Mouse (Mus musculus): ENCODE data around the gene Pycr1. TPM values are rescaled to one million over a fixed set of nuclear protein-coding genes. Genes with fewer than 3 reads are reported as not detected.

The Pycr1 gene
- polyA plus RNA-seq, 1 experiment, result 2.3 TPM

DNA sequence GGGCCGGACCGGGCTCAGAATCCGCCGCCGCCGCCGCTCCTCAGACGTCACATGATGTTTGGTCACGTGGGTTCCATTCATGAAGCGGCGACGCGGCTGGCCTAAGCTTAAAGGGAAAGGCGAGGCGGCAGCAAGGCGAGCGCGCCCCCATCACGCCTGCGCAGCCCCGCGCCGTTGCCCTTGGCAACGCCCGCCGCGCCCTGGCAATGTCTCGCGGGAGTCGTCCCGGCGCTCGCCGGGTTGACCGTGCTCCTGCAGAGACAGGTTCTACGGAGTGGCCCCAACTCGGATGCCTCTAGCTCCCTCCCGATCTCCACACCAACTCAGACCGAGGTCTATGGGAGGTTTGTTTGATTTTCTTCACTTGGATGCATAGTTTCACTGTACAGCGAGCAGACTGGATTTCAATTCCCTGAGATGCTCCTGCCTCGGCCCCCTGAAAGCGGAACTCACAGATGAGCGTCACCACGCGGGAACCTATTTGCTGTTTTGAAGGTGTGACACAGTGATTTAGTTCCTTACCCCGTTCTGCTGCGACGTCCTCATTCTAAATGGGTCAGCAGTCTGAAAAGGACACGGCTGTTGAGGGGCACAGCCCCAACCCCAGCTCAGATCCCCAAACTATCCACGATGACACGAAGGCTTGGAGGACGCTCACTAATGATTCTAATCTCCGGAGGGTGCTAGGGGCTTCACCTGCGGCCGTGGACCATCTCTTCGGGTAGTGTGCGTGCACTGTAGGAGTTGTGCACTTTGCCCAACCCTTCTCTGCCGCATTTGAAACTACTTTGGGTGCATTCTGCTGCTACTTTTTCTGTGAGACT, 9.8 kb downstream of the Pycr1 start, which contains the start of gene Mafg:
Gene Mafg (minus strand): TSS at position 81 of the 824 bp plus-strand sequence.
- Histone ChIP-seq H3K27me3 (ENCODE audit: control insufficient read depth, insufficient read depth, low read length) (no peaks in the 10 kb centered on the region), H3K4me3 (replicated peaks; ENCODE audit: insufficient read depth, low read depth, low read length) (peak within 1 kb of the TSS; percentile 65), H3K4me1 (ENCODE audit: control insufficient read depth, insufficient read depth, low read length) (peaks cover 19% of the 10 kb centered on the region), H3K27ac (ENCODE audit: insufficient read depth, low read length) (peak within 1 kb of the TSS; percentile 49; the same call in 1 of the 2 replicates)
- WGBS, result 11% methylated on average over 58 of the region's 58 CpGs
- peak; percentile 92 to 95 for DNase-seq
- TF ChIP-seq CTCF (IDR thresholded peaks at IDR 0.05; ENCODE audit: borderline replicate concordance, insufficient read depth, low read depth, low read length) (no peak), POLR2A (IDR thresholded peaks at IDR 0.05; ENCODE audit: borderline replicate concordance, insufficient read depth, low read length) (no peak)

DNA sequence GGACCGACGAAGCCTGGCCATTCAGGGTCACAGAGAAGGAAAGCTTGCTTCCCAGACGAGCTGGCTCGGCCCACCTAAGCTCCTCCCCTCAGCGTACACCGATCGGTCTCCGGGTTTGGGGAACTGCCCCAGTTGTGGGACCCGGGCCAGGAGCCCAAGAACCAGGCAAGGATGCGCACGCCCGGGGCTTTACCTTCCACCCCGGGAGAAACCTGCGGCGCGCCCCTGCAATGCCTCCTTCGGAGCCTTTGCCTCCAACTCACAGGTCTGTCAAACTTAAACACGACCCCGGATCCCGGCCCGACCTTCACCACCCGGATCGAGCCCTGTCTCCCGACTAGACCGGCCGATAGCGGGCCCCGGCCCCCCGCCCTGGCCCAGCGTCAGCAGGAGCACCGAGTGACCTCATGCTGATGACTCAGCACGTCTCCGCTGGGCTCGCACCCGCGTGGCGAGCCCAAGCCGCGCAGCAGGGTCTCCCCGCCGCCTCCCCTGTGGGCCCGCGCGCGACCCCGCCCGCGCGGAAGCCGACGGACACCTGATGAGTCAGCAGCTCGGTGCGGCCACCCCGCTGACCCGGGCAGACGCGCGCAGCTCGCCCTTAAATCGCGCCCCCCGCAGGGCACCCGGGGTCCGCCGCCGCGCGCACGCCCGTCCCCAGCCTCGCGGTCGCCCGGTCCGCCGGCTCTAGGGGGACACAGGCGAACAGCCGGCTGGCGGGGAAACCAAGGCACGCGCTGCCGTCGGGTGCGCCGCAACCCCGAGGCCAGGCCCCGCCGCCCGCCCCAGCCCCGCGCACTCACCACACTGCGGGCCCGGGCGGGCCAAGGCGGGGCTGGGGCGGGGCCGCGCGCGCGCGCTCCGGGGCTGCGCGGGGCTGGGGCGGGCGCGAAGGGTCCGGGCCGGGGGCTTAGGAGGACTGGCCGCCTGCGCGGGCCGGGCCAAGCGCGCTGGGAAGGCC, 10.7 kb downstream of the Pycr1 start:
- no peak for TF ChIP-seq POLR2A (IDR thresholded peaks at IDR 0.05; ENCODE audit: borderline replicate concordance, insufficient read depth, low read length)
- no peak for TF ChIP-seq CTCF (IDR thresholded peaks at IDR 0.05; ENCODE audit: borderline replicate concordance, insufficient read depth, low read depth, low read length)
- WGBS, result under 1% methylated on average over 111 of the region's 116 CpGs
- Histone ChIP-seq H3K27me3 (ENCODE audit: control insufficient read depth, insufficient read depth, low read length) (no peaks in the 10 kb centered on the region), H3K4me3 (replicated peaks; ENCODE audit: insufficient read depth, low read depth, low read length) (peak overlapping the region; percentile 65), H3K4me1 (ENCODE audit: control insufficient read depth, insufficient read depth, low read length) (peaks cover 19% of the 10 kb centered on the region), H3K27ac (ENCODE audit: insufficient read depth, low read length) (peak overlapping the region; percentile 49; the same call in 1 of the 2 replicates)
- DNase-seq, result peak; percentile 69 to 72

DNA sequence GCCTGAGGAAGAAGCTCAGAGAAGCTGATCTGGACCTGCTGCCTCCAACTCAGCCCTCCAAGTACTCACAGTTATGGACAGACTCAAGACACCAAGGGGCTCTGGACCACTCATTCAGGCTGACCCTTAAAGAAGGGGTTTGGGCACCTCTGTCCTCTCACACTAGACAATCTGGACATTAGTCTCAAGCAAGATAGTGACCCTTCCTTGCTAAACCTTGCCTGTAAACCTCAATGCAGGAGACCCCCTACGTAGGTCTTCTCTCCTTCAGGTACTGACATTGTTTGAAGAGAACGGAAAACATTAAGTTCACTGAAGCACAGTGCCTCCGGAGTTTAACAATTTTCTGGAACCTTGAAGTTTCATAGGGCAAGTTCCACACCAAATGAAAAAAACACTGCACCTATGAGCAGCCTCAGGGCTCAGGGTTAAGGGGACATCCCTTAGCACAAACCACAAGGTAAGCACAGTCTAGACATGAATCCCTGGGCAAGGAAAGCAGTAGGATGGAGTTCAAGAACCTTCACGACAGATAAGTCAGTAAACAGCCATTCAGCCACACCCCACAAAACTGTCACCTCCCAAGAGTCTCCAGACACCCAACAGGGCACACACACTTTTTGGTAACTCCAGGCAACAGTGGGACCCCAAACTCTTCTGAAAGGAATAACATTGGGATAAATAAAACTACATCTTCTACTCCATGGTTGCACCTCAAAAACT, 11.7 kb downstream of the Pycr1 start:
- TF ChIP-seq POLR2A (IDR thresholded peaks at IDR 0.05; ENCODE audit: borderline replicate concordance, insufficient read depth, low read length), result no peak
- TF ChIP-seq CTCF (IDR thresholded peaks at IDR 0.05; ENCODE audit: borderline replicate concordance, insufficient read depth, low read depth, low read length), result no peak
- Histone ChIP-seq H3K27ac (ENCODE audit: insufficient read depth, low read length) (no peak overlapping the region), H3K4me1 (ENCODE audit: control insufficient read depth, insufficient read depth, low read length) (peaks cover 19% of the 10 kb centered on the region), H3K4me3 (replicated peaks; ENCODE audit: insufficient read depth, low read depth, low read length) (peak overlapping the region; percentile 65), H3K27me3 (ENCODE audit: control insufficient read depth, insufficient read depth, low read length) (no peaks in the 10 kb centered on the region)
- 64% methylated on average over 4 of the region's 4 CpGs for WGBS
- DNase-seq, result peak in 1 of 2 experiments; percentile 7

DNA sequence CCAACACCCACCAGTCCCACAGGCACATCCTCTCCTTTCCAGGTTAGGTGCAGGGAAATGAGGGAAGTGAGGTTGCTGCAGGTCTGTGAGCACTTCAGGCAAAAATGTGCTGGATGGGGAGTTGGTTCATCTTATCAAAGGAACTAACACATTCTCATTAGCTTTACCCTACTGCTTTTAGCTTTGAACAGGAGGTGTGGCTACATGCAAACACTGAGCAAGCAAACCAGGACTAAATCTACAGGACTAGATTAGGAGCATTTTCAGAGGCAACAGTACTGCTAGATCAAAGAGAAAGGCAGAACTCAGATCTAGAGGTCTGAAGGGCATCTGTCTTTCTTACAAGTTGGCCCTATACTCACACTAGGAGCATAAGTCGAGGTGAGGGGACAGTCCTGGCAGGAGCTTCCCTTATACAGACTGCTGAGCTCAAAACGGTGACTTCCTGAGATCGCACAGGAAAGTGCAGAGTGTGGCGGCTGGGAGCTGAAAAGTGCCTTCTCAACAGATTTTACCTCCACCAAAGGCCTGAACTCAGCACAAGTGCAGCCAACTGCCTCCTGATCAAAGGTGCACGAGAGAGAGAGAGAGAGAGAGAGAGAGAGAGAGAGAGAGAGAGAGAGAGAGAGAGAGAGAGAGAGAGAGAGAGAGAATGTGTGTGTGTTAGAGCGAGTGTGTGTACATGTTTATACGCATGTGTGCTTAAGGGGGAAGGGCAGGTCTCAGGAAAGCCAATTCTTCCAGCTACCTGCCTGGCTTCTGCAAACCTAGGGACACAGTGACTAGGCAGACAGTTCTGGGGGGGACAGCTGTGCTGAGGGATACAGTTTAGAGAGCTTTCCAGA, 12.5 kb downstream of the Pycr1 start:
- Histone ChIP-seq H3K27me3 (ENCODE audit: control insufficient read depth, insufficient read depth, low read length) (no peaks in the 10 kb centered on the region), H3K4me1 (ENCODE audit: control insufficient read depth, insufficient read depth, low read length) (peaks cover 19% of the 10 kb centered on the region), H3K4me3 (replicated peaks; ENCODE audit: insufficient read depth, low read depth, low read length) (no peak overlapping the region), H3K27ac (ENCODE audit: insufficient read depth, low read length) (no peak overlapping the region)
- TF ChIP-seq CTCF (IDR thresholded peaks at IDR 0.05; ENCODE audit: borderline replicate concordance, insufficient read depth, low read depth, low read length) (no peak), POLR2A (IDR thresholded peaks at IDR 0.05; ENCODE audit: borderline replicate concordance, insufficient read depth, low read length) (no peak)
- peak in 1 of 2 experiments; percentile 10 for DNase-seq
- WGBS, result 37% methylated on average over 7 of the region's 7 CpGs

DNA sequence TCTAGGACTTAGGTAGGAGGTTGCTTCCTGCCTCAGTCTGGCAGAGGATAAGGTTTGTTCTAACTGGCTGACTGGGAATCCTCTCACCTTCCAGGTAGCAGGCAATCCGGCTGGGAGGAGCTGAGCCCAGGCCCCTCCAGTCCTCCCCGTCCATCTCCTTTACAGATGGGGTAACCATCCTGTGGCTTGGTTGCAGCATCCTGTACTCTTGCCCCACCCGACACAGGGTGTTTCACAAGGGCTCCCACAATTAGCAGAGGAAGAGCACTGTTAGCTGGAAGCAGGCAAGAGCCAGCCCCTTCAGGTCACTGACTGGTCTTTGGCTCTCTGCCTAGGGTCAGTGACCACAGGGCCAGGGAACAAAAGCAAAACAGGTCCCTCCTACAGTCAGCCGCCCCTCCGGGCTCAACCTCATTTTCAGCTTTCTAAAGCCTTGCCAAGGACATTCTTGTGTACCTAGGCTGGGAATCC, 13.1 kb downstream of the Pycr1 start:
- H3K27ac ChIP-seq (ENCODE audit: insufficient read depth, low read length), result peak overlapping the region; percentile 33
- no peak overlapping the region for H3K4me3 ChIP-seq (replicated peaks; ENCODE audit: insufficient read depth, low read depth, low read length)
- TF ChIP-seq CTCF (IDR thresholded peaks at IDR 0.05; ENCODE audit: borderline replicate concordance, insufficient read depth, low read depth, low read length) (no peak), POLR2A (IDR thresholded peaks at IDR 0.05; ENCODE audit: borderline replicate concordance, insufficient read depth, low read length) (no peak)
- no peak for DNase-seq
- H3K27me3 ChIP-seq (ENCODE audit: control insufficient read depth, insufficient read depth, low read length), result no peaks in the 10 kb centered on the region
- 42% methylated on average over 5 of the region's 5 CpGs for WGBS
- peaks cover 22% of the 10 kb centered on the region for H3K4me1 ChIP-seq (ENCODE audit: control insufficient read depth, insufficient read depth, low read length)

DNA sequence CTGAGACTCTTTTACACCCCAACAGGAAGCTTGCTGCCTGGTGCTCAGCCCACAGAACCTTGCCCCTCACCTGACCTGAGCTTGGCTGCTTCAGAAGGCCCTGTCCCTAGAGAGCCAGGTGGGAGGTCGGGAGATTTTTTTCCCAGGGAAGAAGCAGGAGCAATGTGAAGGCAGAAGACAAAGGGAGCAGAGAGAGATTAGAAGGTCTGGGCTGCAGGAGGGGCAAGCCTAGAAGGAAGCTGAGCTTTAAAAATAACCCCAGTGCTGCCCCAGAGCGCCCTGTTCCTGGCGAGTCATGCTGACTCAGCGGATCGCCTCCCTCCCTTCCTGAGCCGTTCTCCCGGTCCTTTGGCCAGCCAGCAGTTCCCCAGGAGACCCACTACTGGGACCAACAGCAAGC, 13.7 kb downstream of the Pycr1 start:
- no peak for TF ChIP-seq CTCF (IDR thresholded peaks at IDR 0.05; ENCODE audit: borderline replicate concordance, insufficient read depth, low read depth, low read length)
- no peak for TF ChIP-seq POLR2A (IDR thresholded peaks at IDR 0.05; ENCODE audit: borderline replicate concordance, insufficient read depth, low read length)
- no peaks in the 10 kb centered on the region for H3K27me3 ChIP-seq (ENCODE audit: control insufficient read depth, insufficient read depth, low read length)
- H3K4me1 ChIP-seq (ENCODE audit: control insufficient read depth, insufficient read depth, low read length), result peaks cover 26% of the 10 kb centered on the region
- WGBS, result 16% methylated on average over 7 of the region's 7 CpGs
- peak overlapping the region; percentile 33; the same call in 1 of the 2 replicates for H3K27ac ChIP-seq (ENCODE audit: insufficient read depth, low read length)
- no peak overlapping the region for H3K4me3 ChIP-seq (replicated peaks; ENCODE audit: insufficient read depth, low read depth, low read length)
- DNase-seq, result peak in 1 of 2 experiments; percentile 21

Measured in cerebellum, adult 2 months (tissue).